Mouse (Mus musculus) embryonic facial prominence, embryonic 11.5 days (tissue): Measurements from ENCODE around the gene Scgb1b27. TPM values are rescaled to one million over a fixed set of nuclear protein-coding genes. Genes with fewer than 3 reads are reported as not detected.
"Not testable (repeated sequence)": the region's sequence is repeated elsewhere in the genome, so short reads cannot be mapped to it uniquely, and the experiment has no call there.

Experiments
- ATAC-seq: fragments of 200-750 bp; cut with Nextera tagmentation; replicated peaks from 2 replicates; pipeline ENCODE4 v1.8.0; 2017; ENCODE audit warnings: low read depth; ENCODE audit not compliant: insufficient number of reproducible peaks, low FRiP score, low TSS enrichment
- DNase-seq: peaks from one replicate; pipeline ENCODE4 v3.0.0-alpha.2; 2015; ENCODE audit warnings: low spot score
- H3K27ac ChIP-seq: fragments of 300-500 bp; sonication (generic); replicated peaks from 2 replicates; pipeline ENCODE4 v1.5.1; 2014; ENCODE audit warnings: mild to moderate bottlenecking, low read depth, low read length, control low read depth
- H3K27me3 ChIP-seq: fragments of 300-500 bp; sonication (generic); 2 replicates; pipeline ENCODE4 v1.6.1; 2014; ENCODE audit warnings: mild to moderate bottlenecking, low read length, moderate library complexity, mixed read lengths; ENCODE audit not compliant: control insufficient read depth, insufficient read depth
- H3K36me3 ChIP-seq: fragments of 300-500 bp; sonication (generic); replicated peaks from 2 replicates; pipeline ENCODE4 v1.6.1; 2014; ENCODE audit warnings: low read depth, mild to moderate bottlenecking, low read length, moderate library complexity, mixed read lengths; ENCODE audit not compliant: control insufficient read depth, insufficient read depth
- H3K4me1 ChIP-seq: fragments of 300-500 bp; sonication (generic); 2 replicates; pipeline ENCODE4 v1.6.1; 2014; ENCODE audit warnings: low read length, mixed read lengths; ENCODE audit not compliant: control insufficient read depth, insufficient read depth
- H3K4me2 ChIP-seq: fragments of 300-500 bp; sonication (generic); 2 replicates; pipeline ENCODE4 v1.6.1; 2014; ENCODE audit warnings: low read depth, mild to moderate bottlenecking, control low read depth, low read length, moderate library complexity
- H3K4me3 ChIP-seq: fragments of 300-500 bp; sonication (generic); 2 replicates; pipeline ENCODE4 v1.5.1; 2014; ENCODE audit warnings: low read depth, low read length, control low read depth
- H3K9ac ChIP-seq: fragments of 300-500 bp; sonication (generic); replicated peaks from 2 replicates; pipeline ENCODE4 v1.6.1; 2014; ENCODE audit warnings: mild to moderate bottlenecking, control low read depth, low read length
- H3K9me3 ChIP-seq: fragments of 300-500 bp; sonication (generic); replicated peaks from 2 replicates; pipeline ENCODE4 v1.6.1; 2016; ENCODE audit warnings: mild to moderate bottlenecking, low read length, inconsistent platforms, mixed read lengths; ENCODE audit not compliant: control insufficient read depth
- WGBS: fragments of 180-500 bp; shearing (Covaris S2); extraction: QIAGEN DNeasy Blood & Tissue Kit; methylation state at CpG from one replicate; pipeline ENCODE4 v1.1.7; 2014; 5-methylcytosine and 5-hydroxymethylcytosine counted together
- polyA plus RNA-seq: library from polyadenylated mRNA; unstranded; fragments of >200 nt; fragmentation: Nextera tagmentation; extraction: Ambion mirVana; gene quantifications from 2 replicates; pipeline ENCODE4 v1.2.1, GENCODE M21; 2014

Gene Scgb1b27
- not detected in 2 replicates for polyA plus RNA-seq

DNA sequence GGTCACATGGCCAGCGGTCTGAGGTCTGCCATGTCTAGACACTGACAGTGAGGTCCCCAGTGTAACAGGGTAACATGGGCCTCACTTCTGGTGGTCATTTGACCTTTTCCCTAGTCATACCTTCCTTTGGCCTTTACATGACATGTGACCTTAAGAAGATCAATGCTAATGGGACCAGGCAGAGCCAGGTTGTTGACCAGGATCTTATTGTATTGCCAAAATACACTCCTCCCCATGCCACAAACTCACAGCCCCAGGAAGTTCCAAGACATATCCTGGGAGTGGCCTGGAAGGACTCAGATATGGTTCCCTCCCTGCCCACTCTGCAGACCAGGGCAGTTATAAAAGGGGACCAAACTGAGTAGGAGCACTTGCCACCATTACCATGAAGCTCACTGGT is at the start of gene Scgb1b27:
Gene Scgb1b27, plus strand, starts transcription at position 301 of the 400 bp plus-strand sequence.
- 100% methylated on average over 1 of the region's 1 CpGs for WGBS
- not testable (repeated sequence) for H3K4me2 ChIP-seq, DNase-seq, ATAC-seq, H3K4me3 ChIP-seq, H3K4me1 ChIP-seq, H3K27ac ChIP-seq, H3K9ac ChIP-seq, H3K9me3 ChIP-seq, H3K27me3 ChIP-seq, H3K36me3 ChIP-seq

DNA sequence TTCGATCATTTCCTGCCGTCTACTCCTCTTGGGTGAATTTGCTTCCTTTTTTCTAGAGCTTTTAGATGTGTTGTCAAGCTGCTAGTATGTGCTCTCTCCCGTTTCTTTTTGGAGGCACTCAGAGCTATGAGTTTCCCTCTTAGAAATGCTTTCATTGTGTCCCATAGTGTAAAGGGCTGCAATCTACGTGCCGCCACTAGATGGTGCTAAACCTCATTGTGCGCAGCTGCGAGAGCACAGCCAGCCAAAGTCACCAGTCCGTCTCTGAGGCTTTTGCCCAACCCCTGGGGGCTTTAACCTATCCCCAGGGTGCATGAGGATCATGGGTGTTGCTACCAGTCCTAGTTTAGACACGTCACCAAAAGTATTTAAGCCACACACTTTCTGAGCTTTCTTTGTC is 39.0 kb upstream of the Scgb1b27 start:
- H3K27ac ChIP-seq, H3K4me1 ChIP-seq, H3K4me3 ChIP-seq, H3K9ac ChIP-seq, DNase-seq, H3K27me3 ChIP-seq, H3K4me2 ChIP-seq, ATAC-seq, H3K9me3 ChIP-seq, H3K36me3 ChIP-seq: not testable (repeated sequence)
- 27% methylated on average over 8 of the region's 9 CpGs for WGBS

DNA sequence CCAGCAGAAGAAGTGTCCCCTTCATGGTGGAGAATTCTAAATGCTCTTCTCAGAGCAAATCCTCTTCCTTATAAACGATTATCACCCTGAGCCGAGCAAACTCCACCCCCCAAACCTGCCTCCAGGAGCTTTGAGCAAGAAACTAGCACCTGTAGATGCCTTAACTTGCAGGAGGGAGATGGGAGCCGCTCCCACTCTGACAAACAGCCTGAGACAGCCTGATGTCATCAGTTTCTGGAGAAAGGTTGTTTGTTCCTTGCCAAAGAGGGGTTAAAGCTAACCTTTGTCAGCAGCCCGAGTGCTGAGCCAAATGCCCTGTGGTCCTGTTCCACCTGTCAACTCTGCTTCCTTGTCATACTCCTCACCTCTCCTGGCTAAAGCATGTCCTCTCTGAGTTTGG is 7.4 kb upstream of the Scgb1b27 start, which contains the start of gene Scgb2b27:
Gene Scgb2b27, minus strand, starts transcription at position 101 of the 400 bp plus-strand sequence.
- no peak for ATAC-seq
- no peak for DNase-seq
- no peaks in the 10 kb centered on the region for H3K36me3 ChIP-seq
- H3K27me3 ChIP-seq: no peaks in the 10 kb centered on the region
- H3K4me1 ChIP-seq: no peaks in the 10 kb centered on the region
- H3K4me3 ChIP-seq: no peak within 1 kb of the TSS
- WGBS: 78% methylated on average over 4 of the region's 4 CpGs
- no peak within 1 kb of the TSS for H3K27ac ChIP-seq
- peaks cover 6% of the 10 kb centered on the region for H3K9me3 ChIP-seq
- H3K4me2 ChIP-seq: no peak within 1 kb of the TSS
- no peak within 1 kb of the TSS for H3K9ac ChIP-seq

DNA sequence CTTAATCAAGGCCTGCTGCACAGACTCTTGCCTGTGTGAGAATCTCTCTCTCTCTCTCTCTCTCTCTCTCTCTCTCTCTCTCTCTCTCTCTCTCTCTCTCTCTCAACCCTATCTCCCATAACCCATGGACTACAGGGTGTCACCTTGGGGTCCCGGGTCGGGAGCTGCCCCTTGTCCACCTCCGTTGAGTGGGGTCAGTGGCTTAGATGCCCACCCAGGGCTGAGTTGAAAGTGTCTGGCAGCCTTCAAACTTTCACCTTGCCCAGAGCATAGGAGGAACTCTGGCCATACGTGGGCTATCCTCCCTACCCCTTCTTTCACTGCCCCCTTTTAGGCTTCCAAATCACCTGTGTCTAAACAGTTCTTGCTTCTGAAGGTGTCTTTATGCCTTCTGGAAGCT is 4.4 kb downstream of the Scgb1b27 start:
- WGBS: 86% methylated on average over 4 of the region's 4 CpGs
- Histone ChIP-seq H3K27ac (no peak overlapping the region), H3K4me1 (no peaks in the 10 kb centered on the region), H3K9me3 (peaks cover 5% of the 10 kb centered on the region; the same call in 1 of the 2 replicates), H3K27me3 (no peaks in the 10 kb centered on the region), H3K36me3 (no peaks in the 10 kb centered on the region), H3K9ac (no peak overlapping the region), H3K4me2 (no peak overlapping the region), H3K4me3 (no peak overlapping the region)
- ATAC-seq: no peak
- no peak for DNase-seq

DNA sequence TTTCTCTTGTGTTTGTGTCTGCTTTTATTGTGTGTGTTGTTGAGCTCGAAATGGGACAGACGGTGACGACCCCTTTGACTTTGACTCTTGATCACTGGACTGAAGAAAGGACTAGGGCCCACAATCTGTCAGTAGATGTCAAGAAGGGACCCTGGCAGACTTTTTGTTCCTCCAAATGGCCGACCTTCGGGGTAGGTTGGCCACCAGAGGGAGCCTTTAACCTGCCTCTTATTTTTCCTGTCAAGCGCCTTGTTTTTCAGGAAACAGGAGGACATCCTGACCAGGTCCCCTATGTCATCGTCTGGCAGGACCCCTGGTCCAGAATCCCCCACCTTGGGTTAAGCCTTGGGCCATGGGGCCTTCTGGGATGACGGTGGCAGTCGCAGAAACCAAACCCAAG is 5.9 kb downstream of the Scgb1b27 start:
- WGBS: 87% methylated on average over 9 of the region's 9 CpGs
- DNase-seq, ATAC-seq, H3K4me3 ChIP-seq, H3K36me3 ChIP-seq, H3K27me3 ChIP-seq, H3K4me1 ChIP-seq, H3K9ac ChIP-seq, H3K4me2 ChIP-seq, H3K9me3 ChIP-seq, H3K27ac ChIP-seq: not testable (repeated sequence)

DNA sequence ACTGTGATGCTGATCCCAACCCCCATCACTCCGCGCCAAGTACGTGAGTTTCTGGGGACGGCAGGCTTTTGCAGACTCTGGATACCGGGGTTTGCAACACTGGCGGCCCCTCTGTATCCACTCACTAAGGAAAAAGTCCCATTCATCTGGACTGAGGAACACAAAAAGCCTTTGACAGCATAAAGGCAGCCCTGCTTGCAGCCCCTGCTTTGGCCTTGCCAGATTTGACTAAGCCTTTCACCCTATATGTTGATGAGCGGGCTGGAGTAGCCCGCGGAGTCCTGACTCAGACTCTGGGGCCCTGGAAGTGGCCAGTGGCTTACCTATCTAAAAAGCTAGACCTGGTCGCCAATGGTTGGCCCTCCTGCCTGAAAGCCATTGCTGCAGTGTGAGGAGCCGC is 8.7 kb downstream of the Scgb1b27 start:
- H3K9me3 ChIP-seq: 0 out of 2 replicates have a peak, but pooled peaks cover 3% of the 10 kb centered on the region
- H3K9ac ChIP-seq: no peak overlapping the region
- no peak overlapping the region for H3K4me2 ChIP-seq
- no peaks in the 10 kb centered on the region for H3K4me1 ChIP-seq
- no peak for DNase-seq
- ATAC-seq: no peak
- no peaks in the 10 kb centered on the region for H3K27me3 ChIP-seq
- WGBS: 94% methylated on average over 11 of the region's 11 CpGs
- no peak overlapping the region for H3K27ac ChIP-seq
- H3K4me3 ChIP-seq: no peak overlapping the region
- no peaks in the 10 kb centered on the region for H3K36me3 ChIP-seq

DNA sequence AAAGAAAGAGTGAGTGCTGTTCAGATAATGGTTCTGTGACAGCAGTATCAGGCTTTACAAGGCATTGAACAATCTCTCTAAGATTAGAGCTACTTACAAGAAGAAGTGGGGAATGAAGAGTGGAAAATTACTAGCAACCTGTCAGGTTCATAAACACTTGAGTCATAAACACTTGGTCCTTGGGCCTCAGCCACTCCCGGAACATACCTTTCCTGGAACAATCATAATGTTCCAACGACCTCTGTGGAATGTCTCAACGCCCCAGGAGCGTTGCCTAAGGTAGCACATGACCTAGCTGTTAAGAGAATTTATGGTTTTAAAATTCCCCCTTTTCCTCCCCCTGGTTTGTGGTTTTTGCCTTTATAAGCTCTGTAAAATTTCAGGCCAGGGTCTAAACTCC is 13.3 kb downstream of the Scgb1b27 start:
- not testable (repeated sequence) for H3K9me3 ChIP-seq, H3K4me3 ChIP-seq, H3K4me1 ChIP-seq, H3K27me3 ChIP-seq, DNase-seq, ATAC-seq, H3K4me2 ChIP-seq, H3K27ac ChIP-seq, H3K9ac ChIP-seq, H3K36me3 ChIP-seq
- WGBS: 78% methylated on average over 2 of the region's 4 CpGs

DNA sequence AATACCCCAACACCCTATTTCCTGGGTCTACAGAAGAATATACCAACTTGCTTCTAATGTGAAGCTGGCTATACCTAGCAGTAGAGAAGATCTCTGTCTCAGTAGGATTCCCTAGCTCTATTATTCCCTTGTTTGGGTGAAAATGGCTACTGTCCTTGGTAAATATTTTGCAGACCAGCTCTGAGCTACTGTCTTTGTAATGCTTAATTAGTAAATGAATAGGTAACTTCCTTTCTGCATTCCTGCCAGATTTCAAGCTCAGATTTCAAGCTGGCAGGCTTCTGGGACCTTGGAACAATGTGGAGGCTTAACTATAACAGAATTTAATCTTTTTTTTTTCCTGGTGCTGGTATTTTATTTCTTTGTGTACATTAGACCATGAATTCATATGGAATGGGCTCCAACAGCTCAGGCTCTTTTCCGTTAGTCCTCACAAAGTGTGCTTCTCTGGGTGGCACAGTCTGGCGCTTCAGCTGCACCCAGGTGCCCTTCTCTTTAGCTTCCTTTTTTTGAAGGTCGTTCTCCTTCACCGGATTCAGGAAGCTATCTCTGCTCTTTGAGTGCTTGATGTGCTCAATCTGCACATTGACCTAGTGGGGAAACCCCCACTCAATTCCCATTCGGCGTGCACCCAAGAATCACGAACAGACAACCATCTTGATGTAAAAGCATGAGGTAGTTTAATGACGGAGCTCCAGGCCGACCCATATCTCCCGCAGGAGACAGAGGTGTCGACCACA is 15.0 kb downstream of the Scgb1b27 start:
- not testable (repeated sequence) for DNase-seq, H3K9ac ChIP-seq, H3K36me3 ChIP-seq, H3K27me3 ChIP-seq, H3K4me1 ChIP-seq, H3K4me2 ChIP-seq, H3K9me3 ChIP-seq, ATAC-seq, H3K4me3 ChIP-seq, H3K27ac ChIP-seq
- 85% methylated on average over 11 of the region's 11 CpGs for WGBS
